Mouse (Mus musculus) frontal cortex, postnatal 25 days (tissue): ENCODE results near the gene Lect2.

ENCODE experiments used
- DNase-seq, 2 experiments: peaks; one replicate each; pipeline ENCODE4 v3.0.0; 2022; ENCODE audit warnings: low spot score in 2 of 2

The Lect2 gene

DNA sequence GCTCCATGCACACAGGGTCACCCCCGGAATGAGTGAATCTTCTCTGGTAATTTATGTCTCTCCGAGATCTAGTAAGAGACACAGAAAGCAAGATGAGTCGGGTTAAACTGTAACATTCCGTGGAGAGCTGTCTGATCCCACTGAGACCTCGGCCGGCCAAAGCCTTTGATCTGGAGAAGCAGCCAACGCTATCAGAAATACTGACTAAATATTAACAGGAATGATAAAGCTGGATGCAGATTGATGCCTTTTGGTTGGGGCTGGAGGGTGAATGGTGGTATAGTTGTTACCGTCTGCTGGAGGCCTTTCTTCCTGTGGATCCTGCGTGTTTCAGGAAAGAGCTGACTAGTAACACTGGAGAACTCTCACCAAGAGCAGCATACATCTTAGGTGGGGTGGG is at the start of gene Lect2:
Lect2 (minus strand) TSS at position 102 of the 400 bp plus-strand sequence.
- DNase-seq = no peak

DNA sequence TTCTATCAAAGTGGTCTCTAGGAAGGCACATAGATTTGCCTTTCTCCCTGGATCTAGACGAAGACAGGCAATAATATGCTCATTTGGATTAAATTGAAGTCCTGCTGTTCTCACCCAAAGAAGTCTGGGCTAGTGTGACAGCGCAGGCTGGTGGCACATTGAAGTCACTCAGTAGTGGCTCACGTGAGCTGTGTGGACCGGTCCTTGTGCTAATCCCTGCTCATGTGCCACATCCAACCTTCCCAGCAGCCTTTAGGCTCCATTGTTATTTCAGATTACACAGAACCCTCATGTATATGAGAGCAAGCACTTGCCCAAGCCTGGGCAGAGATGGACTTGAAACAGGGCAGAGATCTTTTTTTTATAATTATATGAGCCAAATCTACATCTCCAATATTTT is 49.0 kb upstream of the Lect2 start:
- no peak for DNase-seq

- no peak for DNase-seq
Observed at GRCm38 (mm10) chr13:56595246-56595645, 46.9 kb upstream of the Lect2 start.

DNA sequence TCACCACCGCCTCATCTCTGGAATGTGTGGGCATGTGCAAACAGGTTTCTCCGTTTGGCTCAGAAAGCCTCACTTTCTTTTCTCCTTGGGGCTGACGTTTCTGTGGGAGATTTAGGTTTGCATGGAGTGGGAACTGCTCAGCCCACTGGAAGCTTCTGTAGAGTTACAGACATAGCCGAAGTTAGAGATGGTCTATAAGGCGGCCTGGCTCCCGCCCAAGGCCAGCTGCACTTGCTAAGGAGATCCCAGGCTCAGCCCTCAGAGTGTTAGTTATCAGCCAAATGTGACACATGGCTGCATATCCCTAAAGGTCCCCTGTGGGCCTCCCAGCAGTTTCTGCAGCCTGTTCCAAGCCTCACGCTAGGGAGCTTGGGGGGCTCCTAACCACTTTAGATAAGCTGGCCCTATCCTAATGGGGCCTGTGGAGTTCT is 45.7 kb upstream of the Lect2 start:
- peak in 1 of 2 experiments; percentile 11 for DNase-seq

- no peak for DNase-seq
Observed at GRCm38 (mm10) chr13:56593196-56593595, 44.9 kb upstream of the Lect2 start.

GRCm38 (mm10) chr13:56591939-56592338 is 43.6 kb upstream of the Lect2 start:
- DNase-seq = no peak

GRCm38 (mm10) chr13:56591191-56591590 is 42.9 kb upstream of the Lect2 start:
- DNase-seq = no peak

DNA sequence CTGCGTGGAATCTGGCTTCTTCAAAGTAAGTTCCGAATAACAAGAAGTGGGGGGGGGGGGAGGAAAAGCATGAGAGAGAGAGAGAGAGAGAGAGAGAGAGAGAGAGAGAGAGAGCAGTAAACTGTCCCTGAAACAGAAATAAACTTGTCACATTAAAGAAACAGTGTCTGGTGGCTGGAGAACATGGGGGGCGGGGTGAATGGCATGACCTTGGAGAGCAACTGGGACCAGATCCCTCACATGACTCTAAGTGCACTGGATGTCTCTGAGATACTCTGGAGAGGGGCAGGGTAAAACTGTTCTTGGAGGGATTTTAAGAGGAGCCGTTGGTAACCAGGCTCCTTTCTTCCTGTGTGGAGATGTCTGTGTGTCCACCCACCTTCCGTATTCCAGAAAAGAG is 41.9 kb upstream of the Lect2 start:
- no peak for DNase-seq

DNA sequence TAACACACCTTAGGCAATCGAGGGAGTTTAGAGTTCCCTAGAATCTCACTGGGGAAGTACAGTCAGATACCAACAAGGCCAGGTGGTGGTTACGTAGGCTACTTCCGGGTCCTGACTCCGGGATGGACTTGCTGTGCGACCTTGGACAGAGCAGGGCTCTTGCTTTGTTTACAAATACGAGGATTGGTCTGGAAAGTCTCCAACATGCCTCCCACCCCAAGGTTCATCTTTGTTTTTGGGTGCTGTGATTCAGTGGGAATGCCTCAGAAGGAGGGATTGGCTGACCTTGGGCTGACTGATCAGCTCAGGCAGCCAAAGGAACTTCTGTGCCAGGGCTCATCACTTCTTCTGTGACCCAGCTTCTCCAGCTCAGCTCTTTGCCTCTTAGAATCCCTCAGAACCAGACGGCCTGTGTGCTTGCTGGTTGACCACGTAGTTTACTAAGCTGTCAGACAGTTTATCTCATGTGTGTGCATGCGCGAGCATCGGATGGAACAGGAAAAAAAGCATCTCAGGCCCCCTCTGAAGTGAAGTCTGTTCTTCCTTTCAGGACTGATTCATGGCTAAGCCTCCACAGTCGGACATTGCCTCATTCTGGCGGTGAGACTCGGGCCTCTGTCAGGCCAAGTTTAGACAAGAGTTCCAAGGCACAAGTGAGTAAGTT is 40.3 kb upstream of the Lect2 start:
- no peak for DNase-seq

- no peak for DNase-seq
Observed at GRCm38 (mm10) chr13:56586046-56586445, 37.7 kb upstream of the Lect2 start.

GRCm38 (mm10) chr13:56582720-56583119 is 34.4 kb upstream of the Lect2 start:
- DNase-seq = no peak

DNA sequence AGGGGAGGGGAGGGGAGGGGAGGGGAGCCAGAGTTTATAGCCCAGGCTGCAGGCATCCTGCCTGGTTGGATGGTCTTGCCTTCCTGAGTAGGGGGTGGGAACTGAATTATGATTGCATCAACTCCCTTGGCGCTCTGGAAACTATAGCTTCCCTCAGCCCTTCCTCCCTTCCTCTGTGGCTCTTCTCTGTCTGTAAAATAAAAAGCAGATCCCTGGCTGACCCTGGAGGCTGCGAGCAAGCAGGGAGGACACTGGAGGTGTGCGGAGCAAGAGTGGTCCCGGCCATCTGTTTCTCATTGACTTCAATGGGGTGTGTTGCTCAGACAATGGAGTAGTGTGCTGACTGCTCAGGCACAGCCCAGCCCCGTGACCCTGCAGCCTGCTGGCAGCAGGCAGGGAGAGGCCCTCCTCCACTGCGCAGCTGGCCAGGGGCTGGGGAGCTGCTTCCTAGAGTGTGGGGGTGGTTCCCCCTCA is 33.7 kb upstream of the Lect2 start:
- DNase-seq = no peak

- no peak for DNase-seq
Observed at GRCm38 (mm10) chr13:56581512-56581911, 33.2 kb upstream of the Lect2 start.

GRCm38 (mm10) chr13:56580450-56580849 is 32.1 kb upstream of the Lect2 start:
- DNase-seq = no peak

GRCm38 (mm10) chr13:56578097-56578496 is 29.8 kb upstream of the Lect2 start:
- no peak for DNase-seq

GRCm38 (mm10) chr13:56575701-56576321 is 27.5 kb upstream of the Lect2 start:
- peak; percentile 61 to 62 for DNase-seq

- DNase-seq = no peak
Observed at GRCm38 (mm10) chr13:56575074-56575473, 26.8 kb upstream of the Lect2 start.

GRCm38 (mm10) chr13:56571645-56572044 is 23.3 kb upstream of the Lect2 start:
- no peak for DNase-seq

GRCm38 (mm10) chr13:56566336-56566735 is 18.0 kb upstream of the Lect2 start:
- no peak for DNase-seq

DNA sequence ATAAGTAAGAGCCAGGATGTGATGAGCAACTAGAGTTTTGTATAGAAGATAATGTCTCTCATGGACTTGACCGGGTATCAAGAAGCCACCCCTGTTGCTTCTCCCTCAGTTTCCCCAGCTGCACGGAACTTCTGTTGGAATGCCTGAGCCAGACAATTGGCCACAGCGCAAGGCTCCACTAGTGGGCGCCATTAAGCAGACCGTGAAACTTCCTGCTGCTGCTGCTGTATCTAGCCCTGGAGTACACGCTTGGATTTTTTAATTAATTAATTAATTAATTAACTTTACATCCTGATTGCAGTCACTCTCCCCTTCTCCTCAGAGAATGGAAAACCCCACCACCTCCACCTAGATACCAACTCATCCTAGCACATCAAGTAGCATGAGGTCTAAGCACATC is 14.8 kb upstream of the Lect2 start:
- peak in 1 of 2 experiments; percentile 22 for DNase-seq

- DNase-seq = no peak
Observed at GRCm38 (mm10) chr13:56561129-56561528, 12.8 kb upstream of the Lect2 start.

GRCm38 (mm10) chr13:56559841-56560370 is 11.6 kb upstream of the Lect2 start:
- DNase-seq = no peak

DNA sequence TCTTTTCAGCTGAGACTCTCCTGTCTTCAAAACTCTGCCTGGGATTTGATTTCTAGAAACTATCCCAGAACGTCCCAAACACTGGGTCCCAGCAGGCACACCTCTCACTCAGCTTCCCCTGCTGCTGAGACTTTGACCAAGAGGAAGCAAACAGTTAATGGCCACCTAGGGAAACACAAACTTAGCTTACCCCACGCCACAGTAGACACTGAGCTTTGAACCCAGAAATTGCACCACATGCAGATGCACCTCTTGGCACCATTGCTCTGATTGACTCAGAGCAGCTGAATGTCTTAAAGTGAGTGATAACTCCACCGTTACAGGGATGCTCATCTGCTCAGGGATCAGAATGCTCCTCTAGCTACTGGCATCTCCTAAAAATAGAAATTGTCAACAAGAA is 10.5 kb upstream of the Lect2 start:
- no peak for DNase-seq
